18 mouse cellular contexts compared by ENCODE assay signal in the genomic region with DNA sequence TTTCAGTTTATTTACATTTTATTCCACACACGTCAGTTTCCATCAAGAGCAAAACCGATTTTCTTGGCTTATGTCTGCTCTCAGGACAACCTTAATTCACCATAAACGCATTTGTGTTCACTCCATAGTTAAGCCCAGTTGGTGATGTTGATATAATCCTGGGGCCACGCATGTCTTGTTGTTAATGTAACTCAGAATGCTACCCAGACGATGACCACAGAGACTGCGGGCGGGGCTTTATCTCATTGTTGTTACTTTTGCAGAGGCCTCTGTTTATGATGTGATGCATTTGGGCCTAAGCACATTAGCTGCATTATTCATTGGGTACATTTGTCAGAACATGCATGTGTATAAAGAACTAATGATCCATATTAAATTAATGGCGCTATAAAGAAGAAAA. TPM values are rescaled to one million over a fixed set of nuclear protein-coding genes. Genes with fewer than 3 reads are reported as not detected.
"Had no signal": no experiment of that assay in that cellular context is flagged by ENCODE, and none has a peak within 500 bp of the region (broad histone marks: within the 10 kb centered on the region; RNA-seq: fewer than 3 reads in every experiment).

No protein-coding gene starts in this region.

- H3K9me3 ChIP-seq: liver, embryonic 15.5 days; lung, embryonic 15.5 days; midbrain, embryonic 12.5 days; midbrain, embryonic 15.5 days; stomach, embryonic 15.5 days had no signal

- H3K4me2 ChIP-seq: liver, embryonic 15.5 days; lung, embryonic 15.5 days; midbrain, embryonic 12.5 days; midbrain, embryonic 15.5 days; stomach, embryonic 15.5 days had no signal

- H3K9ac ChIP-seq: liver, embryonic 15.5 days; liver, postnatal 0 days; lung, embryonic 15.5 days; midbrain, embryonic 12.5 days; midbrain, embryonic 15.5 days; stomach, embryonic 15.5 days had no signal

- H3K4me3 ChIP-seq: liver, embryonic 15.5 days; lung, embryonic 15.5 days; megakaryocyte, embryonic 14.5 days; midbrain, embryonic 12.5 days; midbrain, embryonic 15.5 days; stomach, embryonic 15.5 days had no signal

- H3K4me1 ChIP-seq: liver, embryonic 15.5 days; lung, embryonic 15.5 days had no signal

- H3K27ac ChIP-seq: liver, embryonic 15.5 days; lung, embryonic 15.5 days; macrophage; midbrain, embryonic 12.5 days; midbrain, embryonic 15.5 days; stomach, embryonic 15.5 days; stomach, postnatal 0 days had no signal

- ATAC-seq: liver, postnatal 0 days; lung, postnatal 0 days; midbrain, embryonic 15.5 days had no signal

- H3K36me3 ChIP-seq: liver, embryonic 15.5 days; lung, embryonic 15.5 days; midbrain, embryonic 12.5 days; midbrain, embryonic 15.5 days; stomach, embryonic 15.5 days had no signal

- DNase-seq: liver, postnatal 0 days; lung, adult 2 months; lung, postnatal 14 days; lung, postnatal 36 days; right cerebral cortex, postnatal 14 days; thymus, adult 2 months; thymus, postnatal 25 days; thymus, postnatal 4 days had no signal

RNA-seq across cellular contexts. Expression of gene Nkx6-1, which starts 19.7 kb away (rescaled TPM):
- polyA plus RNA-seq: liver, embryonic 15.5 days; liver, postnatal 0 days; macrophage; spleen, adult 2 months; thymus, adult 2 months had no signal
